ENCODE assay signal across 19 mouse cellular contexts in genomic region chr9:86773996-86774395, GRCm38 (mm10). TPM values are rescaled to one million over a fixed set of nuclear protein-coding genes. Genes with fewer than 3 reads are reported as not detected.
"Had no signal": no experiment of that assay in that cellular context is flagged by ENCODE, and none has a peak within 500 bp of the region (broad histone marks: within the 10 kb centered on the region; RNA-seq: fewer than 3 reads in every experiment).

No protein-coding gene starts in this region.

- H3K4me3 ChIP-seq: midbrain, embryonic 10.5 days; myocyte; neural tube, embryonic 13.5 days; neural tube, embryonic 15.5 days had no signal

- H3K4me2 ChIP-seq: lung, embryonic 14.5 days; neural tube, embryonic 13.5 days; neural tube, embryonic 15.5 days had no signal

- ATAC-seq: midbrain, embryonic 16.5 days had no signal

- H3K27me3 ChIP-seq: neural tube, embryonic 13.5 days; neural tube, embryonic 15.5 days had no signal

- H3K4me1 ChIP-seq: midbrain, embryonic 10.5 days; neural tube, embryonic 13.5 days; neural tube, embryonic 15.5 days had no signal

- H3K27ac ChIP-seq: midbrain, embryonic 10.5 days; neural tube, embryonic 13.5 days; neural tube, embryonic 15.5 days had no signal

- H3K9me3 ChIP-seq: midbrain, embryonic 10.5 days; neural tube, embryonic 13.5 days; neural tube, embryonic 15.5 days had no signal

- DNase-seq: lung, adult 18-20 months; lung, embryonic 14.5 days; lung, postnatal 10 days; lung, postnatal 4 days; midbrain, embryonic 14.5 days; retina, postnatal 1 day; right cerebral cortex, adult 18-20 months; right cerebral cortex, postnatal 25 days; right cerebral cortex, postnatal 4 days; spleen, adult 18-20 months; thymus, adult 18-20 months; thymus, postnatal 14 days; thymus, postnatal 36 days had no signal

- H3K9ac ChIP-seq: lung, embryonic 14.5 days; neural tube, embryonic 13.5 days; neural tube, embryonic 15.5 days had no signal

RNA-seq across cellular contexts. Expression of gene Prss35, which starts 30.5 kb away (rescaled TPM):
- polyA plus RNA-seq: small intestine, adult 2 months had no signal
